Mouse (Mus musculus) erythroblast, embryonic 14.5 days (primary cell): ENCODE results near the gene 4930562C15Rik.

Experiments used
- GATA1 ChIP-seq: IDR thresholded peaks from 2 replicates; pipeline ENCODE4 v1.6.1; 2012; ENCODE audit warnings: low read length, inconsistent platforms, mixed read lengths
- TAL1 ChIP-seq: IDR thresholded peaks from 3 replicates; pipeline ENCODE4 v1.6.1; 2012; ENCODE audit warnings: low read length, inconsistent platforms, mixed read lengths

- TF ChIP-seq TAL1: no peak
- TF ChIP-seq GATA1: no peak
These were observed 15.9 kb downstream of the 4930562C15Rik start for GRCm38 (mm10) chr16:4850938-4851628.
